Mouse (Mus musculus): Measurements from ENCODE around the gene Ccdc13. TPM values are rescaled to one million over a fixed set of nuclear protein-coding genes. Genes with fewer than 3 reads are reported as not detected.

The Ccdc13 gene
- polyA plus RNA-seq, 1 experiment = 0.01 TPM

GRCm38 (mm10) chr9:121822585-121822991 lies 16.7 kb downstream of the Ccdc13 start:
- no peak overlapping the region for H3ac ChIP-seq (ENCODE audit: control insufficient read depth, insufficient read length)
- no peaks in the 10 kb centered on the region for H3K79me2 ChIP-seq (ENCODE audit: control insufficient read depth, insufficient read depth)
- H3K4me2 ChIP-seq (ENCODE audit: low read depth) = peak overlapping the region; percentile 24
- no peaks in the 10 kb centered on the region for H3K36me3 ChIP-seq (ENCODE audit: control insufficient read depth, insufficient read depth)
- no peaks in the 10 kb centered on the region for H3K27me3 ChIP-seq (ENCODE audit: control insufficient read depth, insufficient read depth, insufficient read length)
- TF ChIP-seq REST (IDR thresholded peaks at IDR 0.05; ENCODE audit: insufficient read depth, insufficient read length) (no peak), SRF (IDR thresholded peaks at IDR 0.05; ENCODE audit: control insufficient read depth, insufficient read length, low read depth) (no peak), MYOG (IDR thresholded peaks at IDR 0.05; ENCODE audit: control insufficient read depth in 1 of 3, insufficient read depth in 1 of 3, insufficient read length in 2 of 3, low read depth in 2 of 3) (peak in 2 of 3 experiments; percentile 64 to 88), MYOD1 (IDR thresholded peaks at IDR 0.05; ENCODE audit: control insufficient read depth in 1 of 3, insufficient read length in 2 of 3, low read depth in 2 of 3) (peak in 2 of 3 experiments; percentile 73 to 81)
- H3K4me3 ChIP-seq = no peak overlapping the region

- TF ChIP-seq MYOG (IDR thresholded peaks at IDR 0.05; ENCODE audit: control insufficient read depth in 1 of 3, insufficient read depth in 1 of 3, insufficient read length in 2 of 3, low read depth in 2 of 3) (peak in 1 of 3 experiments; percentile 5), REST (IDR thresholded peaks at IDR 0.05; ENCODE audit: insufficient read depth, insufficient read length) (no peak)
- Histone ChIP-seq H3K79me2 (ENCODE audit: control insufficient read depth, insufficient read depth) (no peaks in the 10 kb centered on the region), H3K27me3 (ENCODE audit: control insufficient read depth, insufficient read depth, insufficient read length) (no peaks in the 10 kb centered on the region), H3ac (ENCODE audit: control insufficient read depth, insufficient read length) (no peak overlapping the region), H3K36me3 (ENCODE audit: control insufficient read depth, insufficient read depth) (no peaks in the 10 kb centered on the region), H3K4me2 (ENCODE audit: low read depth) (no peak overlapping the region), H3K4me3 (no peak overlapping the region)
These were observed 18.5 kb downstream of the Ccdc13 start for GRCm38 (mm10) chr9:121820765-121821164.

DNA sequence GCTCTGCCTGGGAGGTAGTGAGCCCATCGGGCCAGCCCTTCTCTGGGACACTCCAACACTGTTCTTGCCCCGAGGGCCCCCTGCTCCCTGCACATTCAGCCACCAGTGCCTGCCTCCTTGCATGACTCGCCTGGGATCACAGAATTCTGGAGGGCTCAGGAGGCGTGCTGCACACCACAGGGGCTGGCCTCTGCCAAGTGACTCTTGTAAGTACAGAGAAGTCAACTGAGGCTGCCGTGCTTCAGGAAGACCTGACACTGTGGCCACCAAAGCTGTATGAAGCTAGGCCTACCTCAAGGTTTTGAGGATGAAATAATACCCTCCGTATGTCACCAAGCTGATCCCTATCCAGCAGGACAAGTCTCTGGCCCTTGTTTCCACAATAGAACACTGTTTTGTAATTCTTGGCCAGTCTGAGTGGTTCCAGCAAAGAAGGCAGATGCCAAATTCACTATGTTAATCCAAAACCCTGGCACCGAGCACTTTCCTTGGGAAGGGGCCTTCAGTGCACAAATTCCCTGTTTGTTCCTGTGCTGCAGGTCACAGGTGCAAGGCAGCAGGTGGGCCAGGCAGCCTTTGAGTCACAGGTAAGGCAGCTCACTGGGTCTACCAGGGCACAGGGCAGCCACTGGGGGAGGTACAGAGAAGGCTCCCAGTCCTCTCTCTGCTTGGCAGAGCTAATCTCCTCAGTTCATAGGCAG lies 19.3 kb downstream of the Ccdc13 start:
- Histone ChIP-seq H3K4me2 (ENCODE audit: low read depth) (no peak overlapping the region), H3ac (ENCODE audit: control insufficient read depth, insufficient read length) (no peak overlapping the region), H3K79me2 (ENCODE audit: control insufficient read depth, insufficient read depth) (no peaks in the 10 kb centered on the region), H3K27me3 (ENCODE audit: control insufficient read depth, insufficient read depth, insufficient read length) (no peaks in the 10 kb centered on the region), H3K36me3 (ENCODE audit: control insufficient read depth, insufficient read depth) (no peaks in the 10 kb centered on the region), H3K4me3 (no peak overlapping the region)
- no peak for TF ChIP-seq CEBPB (IDR thresholded peaks at IDR 0.05; ENCODE audit: insufficient read depth, poor library complexity, severe bottlenecking)
- TF ChIP-seq MYOG (IDR thresholded peaks at IDR 0.05; ENCODE audit: control insufficient read depth in 1 of 3, insufficient read depth in 1 of 3, insufficient read length in 2 of 3, low read depth in 2 of 3) = no peak
- TF ChIP-seq TCF12 (IDR thresholded peaks at IDR 0.05; ENCODE audit: insufficient read depth, poor library complexity, severe bottlenecking) = no peak
- no peak for TF ChIP-seq POLR2AphosphoS2 (IDR thresholded peaks at IDR 0.05; ENCODE audit: insufficient read length, low read depth)
- no peak for TF ChIP-seq TCF3 (IDR thresholded peaks at IDR 0.05; ENCODE audit: insufficient read length, low read depth)
- TF ChIP-seq POLR2A (IDR thresholded peaks at IDR 0.05; ENCODE audit: insufficient read length, low read depth) = no peak
- TF ChIP-seq E2F4 (IDR thresholded peaks at IDR 0.05; ENCODE audit: insufficient read depth) = no peak
- TF ChIP-seq MYOD1 (IDR thresholded peaks at IDR 0.05; ENCODE audit: control insufficient read depth in 1 of 3, insufficient read length in 2 of 3, low read depth in 2 of 3) = no peak
- no peak for TF ChIP-seq MAX (IDR thresholded peaks at IDR 0.05; ENCODE audit: low read depth)
- TF ChIP-seq SRF (IDR thresholded peaks at IDR 0.05; ENCODE audit: control insufficient read depth, insufficient read length, low read depth) = no peak
- TF ChIP-seq REST (IDR thresholded peaks at IDR 0.05; ENCODE audit: insufficient read depth, insufficient read length) = no peak
- TF ChIP-seq USF1 (IDR thresholded peaks at IDR 0.05; ENCODE audit: low read depth) = no peak

DNA sequence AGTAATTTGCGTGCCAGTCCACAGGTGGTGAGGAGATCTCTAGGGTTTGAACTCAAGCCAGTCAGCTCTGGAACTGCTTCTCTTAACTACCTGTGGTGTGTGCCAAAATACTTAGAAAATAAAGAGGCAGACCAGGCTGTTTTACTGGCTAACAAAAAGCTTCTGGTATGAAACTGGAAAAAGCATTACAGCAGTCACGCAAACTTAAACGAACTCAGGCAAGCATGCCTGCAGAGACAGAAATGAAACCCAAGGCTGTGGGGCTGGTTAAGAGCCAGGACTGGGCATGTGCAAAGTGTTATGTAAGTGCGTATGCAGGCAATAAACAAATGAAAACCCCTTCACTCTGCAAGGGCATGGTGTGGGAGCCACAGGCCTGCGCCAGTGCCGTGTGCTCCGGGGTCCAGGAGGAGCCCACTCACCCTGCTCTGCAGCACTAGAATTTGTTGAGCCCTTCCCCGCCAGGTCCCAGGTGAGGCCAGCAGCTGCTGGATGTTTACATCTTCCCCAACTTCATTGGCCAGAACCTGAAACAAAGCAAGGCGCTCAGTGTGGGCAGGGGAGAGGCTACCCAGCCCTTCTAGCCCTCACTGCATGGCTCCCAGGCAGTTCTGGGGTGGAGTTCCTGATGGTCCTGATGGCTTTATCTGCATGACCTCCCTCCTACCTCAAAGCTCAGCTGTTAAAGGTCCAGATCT lies 20.0 kb downstream of the Ccdc13 start:
- H3K4me3 ChIP-seq = no peak overlapping the region
- no peaks in the 10 kb centered on the region for H3K79me2 ChIP-seq (ENCODE audit: control insufficient read depth, insufficient read depth)
- no peak overlapping the region for H3K4me2 ChIP-seq (ENCODE audit: low read depth)
- H3K27me3 ChIP-seq (ENCODE audit: control insufficient read depth, insufficient read depth, insufficient read length) = no peaks in the 10 kb centered on the region
- no peak overlapping the region for H3ac ChIP-seq (ENCODE audit: control insufficient read depth, insufficient read length)
- TF ChIP-seq POLR2AphosphoS2 (IDR thresholded peaks at IDR 0.05; ENCODE audit: insufficient read length, low read depth) (no peak), MYOG (IDR thresholded peaks at IDR 0.05; ENCODE audit: control insufficient read depth in 1 of 3, insufficient read depth in 1 of 3, insufficient read length in 2 of 3, low read depth in 2 of 3) (no peak), SRF (IDR thresholded peaks at IDR 0.05; ENCODE audit: control insufficient read depth, insufficient read length, low read depth) (no peak), CEBPB (IDR thresholded peaks at IDR 0.05; ENCODE audit: insufficient read depth, poor library complexity, severe bottlenecking) (no peak), REST (IDR thresholded peaks at IDR 0.05; ENCODE audit: insufficient read depth, insufficient read length) (no peak), MYOD1 (IDR thresholded peaks at IDR 0.05; ENCODE audit: control insufficient read depth in 1 of 3, insufficient read length in 2 of 3, low read depth in 2 of 3) (no peak), MAX (IDR thresholded peaks at IDR 0.05; ENCODE audit: low read depth) (no peak), TCF3 (IDR thresholded peaks at IDR 0.05; ENCODE audit: insufficient read length, low read depth) (no peak), TCF12 (IDR thresholded peaks at IDR 0.05; ENCODE audit: insufficient read depth, poor library complexity, severe bottlenecking) (no peak), USF1 (IDR thresholded peaks at IDR 0.05; ENCODE audit: low read depth) (no peak), POLR2A (IDR thresholded peaks at IDR 0.05; ENCODE audit: insufficient read length, low read depth) (no peak), E2F4 (IDR thresholded peaks at IDR 0.05; ENCODE audit: insufficient read depth) (no peak)
- H3K36me3 ChIP-seq (ENCODE audit: control insufficient read depth, insufficient read depth) = no peaks in the 10 kb centered on the region

DNA sequence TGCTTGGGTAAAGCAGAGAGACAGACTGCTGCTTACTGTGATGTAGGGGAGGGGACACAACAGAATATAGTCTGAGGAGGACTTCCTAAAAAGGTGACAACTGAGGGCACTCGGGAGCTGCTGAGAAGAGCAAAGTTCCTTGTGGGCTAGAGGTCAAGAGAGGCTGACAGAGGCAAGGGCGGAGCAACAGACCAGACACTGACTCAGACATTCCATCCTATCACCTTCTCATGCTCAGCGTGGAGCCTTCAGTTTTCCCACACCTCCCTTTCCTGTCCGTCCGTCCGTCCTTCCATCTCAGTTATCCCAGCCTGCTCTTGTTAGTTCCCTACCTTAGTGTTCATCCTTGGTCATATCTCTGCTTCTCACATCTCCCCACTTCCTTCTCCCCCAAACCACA lies 24.1 kb downstream of the Ccdc13 start:
- Histone ChIP-seq H3K36me3 (ENCODE audit: control insufficient read depth, insufficient read depth) (no peaks in the 10 kb centered on the region), H3K79me2 (ENCODE audit: control insufficient read depth, insufficient read depth) (no peaks in the 10 kb centered on the region), H3K27me3 (ENCODE audit: control insufficient read depth, insufficient read depth, insufficient read length) (no peaks in the 10 kb centered on the region), H3K4me2 (ENCODE audit: low read depth) (peak overlapping the region; percentile 45), H3K4me3 (no peak overlapping the region), H3ac (ENCODE audit: control insufficient read depth, insufficient read length) (no peak overlapping the region)
- TF ChIP-seq POLR2AphosphoS2 (IDR thresholded peaks at IDR 0.05; ENCODE audit: insufficient read length, low read depth) = no peak
- no peak for TF ChIP-seq SRF (IDR thresholded peaks at IDR 0.05; ENCODE audit: control insufficient read depth, insufficient read length, low read depth)
- TF ChIP-seq MAX (IDR thresholded peaks at IDR 0.05; ENCODE audit: low read depth) = no peak
- no peak for TF ChIP-seq POLR2A (IDR thresholded peaks at IDR 0.05; ENCODE audit: insufficient read length, low read depth)
- no peak for TF ChIP-seq MYOG (IDR thresholded peaks at IDR 0.05; ENCODE audit: control insufficient read depth in 1 of 3, insufficient read depth in 1 of 3, insufficient read length in 2 of 3, low read depth in 2 of 3)
- TF ChIP-seq USF1 (IDR thresholded peaks at IDR 0.05; ENCODE audit: low read depth) = no peak

Data from myocyte (in vitro differentiated cells).